In the genomic region with DNA sequence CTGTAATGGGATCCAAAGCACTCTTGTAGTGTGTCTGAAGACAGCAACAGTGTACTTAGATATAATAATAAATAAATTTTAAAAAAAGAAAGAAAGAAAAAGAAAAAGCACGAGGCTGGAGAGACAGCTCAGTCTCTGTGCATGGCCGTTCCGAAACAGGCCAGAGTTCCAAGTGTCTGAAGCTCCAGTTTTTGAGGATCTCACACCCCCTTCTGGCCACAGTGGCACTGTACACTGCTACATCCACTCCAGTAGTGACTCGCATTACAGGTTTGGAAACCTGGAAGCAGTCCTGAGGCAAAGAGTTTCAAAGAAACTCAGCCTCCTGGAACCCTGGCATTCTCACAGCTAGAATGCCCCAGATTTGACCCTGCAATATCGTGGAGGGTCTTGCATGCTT, we compare ENCODE assay signal across 7 mouse cellular contexts. TPM values are rescaled to one million over a fixed set of nuclear protein-coding genes. Genes with fewer than 3 reads are reported as not detected.
DNase-seq lines count a peak whose midpoint lies in the region; ATAC-seq and TF ChIP-seq lines count a peak whose summit lies in the region.

No protein-coding gene starts in this region.

- ATAC-seq in embryonic facial prominence, embryonic 14.5 days (ENCODE audit: low read depth): peak; percentile 82
- ATAC-seq in inflammation-experienced regulatory T-cells, adult 6 months: peak; percentile 49

- H3K4me1 ChIP-seq in embryonic facial prominence, embryonic 14.5 days (ENCODE audit: control insufficient read depth, insufficient read depth, low read length): no peaks in the 10 kb centered on the region
- H3K4me1 ChIP-seq in liver, adult 2 months (ENCODE audit: control insufficient read depth, insufficient read depth, low read length): peaks cover 3% of the 10 kb centered on the region; the same call in 1 of the 2 replicates

- H3K4me3 ChIP-seq in embryonic facial prominence, embryonic 14.5 days (ENCODE audit: low read depth, low read length): no peak overlapping the region
- no peak overlapping the region for H3K4me3 ChIP-seq in liver, adult 2 months (ENCODE audit: insufficient read depth, low read depth, low read length)

- H3K27ac ChIP-seq in embryonic facial prominence, embryonic 14.5 days (replicated peaks; ENCODE audit: low read depth, low read length): no peak overlapping the region
- no peak overlapping the region for H3K27ac ChIP-seq in liver, adult 2 months (replicated peaks; ENCODE audit: insufficient read depth, low read depth, low read length)

- no peaks in the 10 kb centered on the region for H3K9me3 ChIP-seq in embryonic facial prominence, embryonic 14.5 days (ENCODE audit: control insufficient read depth, low read length)

- H3K36me3 ChIP-seq in embryonic facial prominence, embryonic 14.5 days (ENCODE audit: control insufficient read depth, insufficient read depth, low read length): peaks cover 71% of the 10 kb centered on the region
- no peaks in the 10 kb centered on the region for H3K36me3 ChIP-seq in liver, adult 2 months (ENCODE audit: control insufficient read depth, insufficient read depth, low read length)

- TF ChIP-seq CTCF in liver, adult 2 months (IDR thresholded peaks at IDR 0.05; ENCODE audit: low read depth, low read length): peak; percentile 79

- no peak overlapping the region for H3K4me2 ChIP-seq in embryonic facial prominence, embryonic 14.5 days (ENCODE audit: low read depth, low read length)

- H3K79me2 ChIP-seq in liver, adult 2 months (ENCODE audit: control insufficient read depth, insufficient read depth, low read length): no peaks in the 10 kb centered on the region

- peak; percentile 54 for DNase-seq in right cerebral cortex, adult 18-20 months
- no peak for DNase-seq in right cerebral cortex, postnatal 14 days
- peak; percentile 81 for DNase-seq in adrenal gland, adult 2 months
- peak; percentile 82 for DNase-seq in embryonic facial prominence, embryonic 14.5 days (ENCODE audit: low spot score)
- peak; percentile 72 for DNase-seq in liver, adult 2 months (ENCODE audit: extremely low read depth, low read depth, low spot score)
- DNase-seq in natural killer cell, adult 2 months (ENCODE audit: low spot score in 2 of 2): peak; percentile 49 to 73

- WGBS in embryonic facial prominence, embryonic 14.5 days: 33% methylated on average over 5 of the region's 5 CpGs
- 15% methylated on average over 5 of the region's 5 CpGs for WGBS in liver, adult 2 months

- no peak overlapping the region for H3K9ac ChIP-seq in embryonic facial prominence, embryonic 14.5 days (ENCODE audit: low read depth, low read length)
- H3K9ac ChIP-seq in liver, adult 2 months (ENCODE audit: low read depth, low read length): no peak overlapping the region

- no peaks in the 10 kb centered on the region for H3K27me3 ChIP-seq in embryonic facial prominence, embryonic 14.5 days (replicated peaks; ENCODE audit: control insufficient read depth, insufficient read depth, low read length)
- H3K27me3 ChIP-seq in liver, adult 2 months (ENCODE audit: control insufficient read depth, insufficient read depth, low read length): no peaks in the 10 kb centered on the region

- no peak for TF ChIP-seq POLR2A in liver, adult 2 months (IDR thresholded peaks at IDR 0.05; ENCODE audit: extremely low read depth, insufficient read depth, low read length)

RNA-seq across cellular contexts. Expression of a gene that starts 9.9 kb away (rescaled TPM):
- total RNA-seq in adrenal gland, adult 2 months (2021): 100 to 1,000 TPM; 185 to 189 TPM
- polyA plus RNA-seq in adrenal gland, adult 2 months (2012; rRNA removed): 427 and 546 TPM in 2 replicates
- 84.6 and 86.7 TPM in 2 replicates for polyA plus RNA-seq in embryonic facial prominence, embryonic 14.5 days (2014; fragmentation: Nextera tagmentation; extraction: Ambion mirVana)
- polyA plus RNA-seq in inflammation-experienced regulatory T-cells, adult 6 months (2017; shearing (Covaris generic)): 10 to 100 TPM; 50.3 to 61.4 (median 50.9) TPM
- 88.6 and 119 TPM in 2 replicates for total RNA-seq in liver, adult 2 months (2014; rRNA removed)
- 87.0 and 116 TPM in 2 replicates for polyA plus RNA-seq in liver, adult 2 months (2012; rRNA removed)

RNA-seq across cellular contexts. Expression of a gene that starts 13.9 kb away (rescaled TPM):
- total RNA-seq in adrenal gland, adult 2 months (2021): 10 to 100 TPM; 18.0 to 19.4 TPM
- 22.5 and 27.1 TPM in 2 replicates for polyA plus RNA-seq in adrenal gland, adult 2 months (2012; rRNA removed)
- polyA plus RNA-seq in embryonic facial prominence, embryonic 14.5 days (2014; fragmentation: Nextera tagmentation; extraction: Ambion mirVana): 31.2 and 37.0 TPM in 2 replicates
- polyA plus RNA-seq in inflammation-experienced regulatory T-cells, adult 6 months (2017; shearing (Covaris generic)): 100 to 1,000 TPM; 190 to 248 (median 240) TPM
- total RNA-seq in liver, adult 2 months (2014; rRNA removed): 3.5 and 5.2 TPM in 2 replicates
- 6.1 TPM in 2 replicates for polyA plus RNA-seq in liver, adult 2 months (2012; rRNA removed)

RNA-seq across cellular contexts. Expression of a gene that starts 14.1 kb away (rescaled TPM):
- 10 to 100 TPM; 13.2 to 21.2 TPM for total RNA-seq in adrenal gland, adult 2 months (2021)
- polyA plus RNA-seq in adrenal gland, adult 2 months (2012; rRNA removed): 73.3 and 74.3 TPM in 2 replicates
- 10.3 and 14.4 TPM in 2 replicates for polyA plus RNA-seq in embryonic facial prominence, embryonic 14.5 days (2014; fragmentation: Nextera tagmentation; extraction: Ambion mirVana)
- 100 to 1,000 TPM in 2 of 3 experiments, 10 to 100 TPM in 1; 71.4 to 109 (median 107) TPM for polyA plus RNA-seq in inflammation-experienced regulatory T-cells, adult 6 months (2017; shearing (Covaris generic))
- total RNA-seq in liver, adult 2 months (2014; rRNA removed): 17.2 and 18.3 TPM in 2 replicates
- 42.5 and 49.7 TPM in 2 replicates for polyA plus RNA-seq in liver, adult 2 months (2012; rRNA removed)

RNA-seq across cellular contexts. Expression of a gene that starts 31.0 kb away (rescaled TPM):
- total RNA-seq in adrenal gland, adult 2 months (2021): 10 to 100 TPM; 54.1 to 73.9 TPM
- 165 and 166 TPM in 2 replicates for polyA plus RNA-seq in adrenal gland, adult 2 months (2012; rRNA removed)
- 71.6 and 81.2 TPM in 2 replicates for polyA plus RNA-seq in embryonic facial prominence, embryonic 14.5 days (2014; fragmentation: Nextera tagmentation; extraction: Ambion mirVana)
- 10 to 100 TPM in 1 of 3 experiments, 1 to 10 TPM in 2; 3.4 to 10.4 (median 9.2) TPM for polyA plus RNA-seq in inflammation-experienced regulatory T-cells, adult 6 months (2017; shearing (Covaris generic))
- total RNA-seq in liver, adult 2 months (2014; rRNA removed): 16.2 and 19.7 TPM in 2 replicates
- polyA plus RNA-seq in liver, adult 2 months (2012; rRNA removed): 36.1 and 36.8 TPM in 2 replicates

RNA-seq across cellular contexts. Expression of a gene that starts 54.2 kb away (rescaled TPM):
- 100 to 1,000 TPM in 1 of 2 experiments, 10 to 100 TPM in 1; 85.6 to 104 TPM for total RNA-seq in adrenal gland, adult 2 months (2021)
- polyA plus RNA-seq in adrenal gland, adult 2 months (2012; rRNA removed): 98.1 and 131 TPM in 2 replicates
- 67.6 and 75.8 TPM in 2 replicates for polyA plus RNA-seq in embryonic facial prominence, embryonic 14.5 days (2014; fragmentation: Nextera tagmentation; extraction: Ambion mirVana)
- polyA plus RNA-seq in inflammation-experienced regulatory T-cells, adult 6 months (2017; shearing (Covaris generic)): 10 to 100 TPM; 20.9 to 33.0 (median 29.8) TPM
- total RNA-seq in liver, adult 2 months (2014; rRNA removed): 22.3 and 35.2 TPM in 2 replicates
- 38.1 and 49.2 TPM in 2 replicates for polyA plus RNA-seq in liver, adult 2 months (2012; rRNA removed)
